22 mouse cellular contexts compared by ENCODE assay signal in the genomic region with DNA sequence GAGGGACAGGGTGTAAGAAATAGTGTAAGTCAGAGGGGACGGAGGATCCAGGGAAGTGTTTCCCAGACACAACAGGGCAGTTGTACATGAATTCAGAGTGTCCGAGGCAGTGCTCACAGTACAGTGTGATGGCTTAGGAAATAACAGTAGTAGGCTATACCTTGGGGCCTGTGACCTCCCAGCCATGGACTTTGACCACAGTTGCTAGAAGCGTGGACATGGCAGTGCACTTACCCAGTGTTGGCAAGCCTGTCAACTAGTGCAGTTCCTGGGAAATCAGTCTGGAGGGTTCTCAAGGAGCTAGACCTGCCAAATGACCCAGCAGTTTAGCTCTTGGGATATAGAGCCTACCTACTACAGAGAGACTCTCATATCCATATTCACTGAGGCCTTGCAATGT. TPM values are rescaled to one million over a fixed set of nuclear protein-coding genes. Genes with fewer than 3 reads are reported as not detected.
DNase-seq lines count a peak whose midpoint lies in the region; ATAC-seq and TF ChIP-seq lines count a peak whose summit lies in the region.
"Had no signal": no experiment of that assay in that cellular context is flagged by ENCODE, and none has a peak within 500 bp of the region (broad histone marks: within the 10 kb centered on the region; RNA-seq: fewer than 3 reads in every experiment).

No protein-coding gene starts in this region.

- no peaks in the 10 kb centered on the region for H3K27me3 ChIP-seq in liver, postnatal 0 days (ENCODE audit: insufficient read depth, low read length)
- H3K27me3 ChIP-seq: embryonic facial prominence, embryonic 12.5 days; embryonic facial prominence, embryonic 15.5 days; hindbrain, embryonic 12.5 days had no signal

- TF ChIP-seq CTCF in liver, postnatal 0 days (IDR thresholded peaks at IDR 0.05; ENCODE audit: low read depth) = no peak

- 66% methylated on average over 3 of the region's 3 CpGs for WGBS in liver, postnatal 0 days (ENCODE audit: insufficient replicate concordance)

- no peaks in the 10 kb centered on the region for H3K9me3 ChIP-seq in liver, postnatal 0 days (ENCODE audit: low read length)
- H3K9me3 ChIP-seq: embryonic facial prominence, embryonic 12.5 days; embryonic facial prominence, embryonic 15.5 days; hindbrain, embryonic 12.5 days had no signal

- 0 out of 2 replicates have a peak, but pooled peaks cover 3% of the 10 kb centered on the region for H3K4me1 ChIP-seq in liver, postnatal 0 days (ENCODE audit: insufficient read depth)
- H3K4me1 ChIP-seq: embryonic facial prominence, embryonic 12.5 days; embryonic facial prominence, embryonic 15.5 days; hindbrain, embryonic 12.5 days had no signal

- H3K4me3 ChIP-seq in liver, postnatal 0 days (ENCODE audit: low read depth, low read length) = no peak overlapping the region
- H3K4me3 ChIP-seq: embryonic facial prominence, embryonic 12.5 days; embryonic facial prominence, embryonic 15.5 days; gastrocnemius, adult 2 months; hindbrain, embryonic 12.5 days had no signal

- H3K36me3 ChIP-seq in liver, postnatal 0 days (replicated peaks; ENCODE audit: insufficient read depth, low read length) = peaks cover 12% of the 10 kb centered on the region; the same call in 1 of the 2 replicates

- no peak for TF ChIP-seq EP300 in liver, postnatal 0 days (IDR thresholded peaks at IDR 0.05; ENCODE audit: low read depth)

- peak; percentile 58; the same call in 1 of the 2 replicates for ATAC-seq in liver, postnatal 0 days
- ATAC-seq: CD4-positive, CD25-positive, alpha-beta regulatory T cell, adult 4 months; forebrain, embryonic 14.5 days; forebrain, postnatal 0 days had no signal

- H3K27ac ChIP-seq in liver, postnatal 0 days (ENCODE audit: low read depth) = no peak overlapping the region
- H3K27ac ChIP-seq: embryonic facial prominence, embryonic 12.5 days; embryonic facial prominence, embryonic 15.5 days; gastrocnemius, adult 2 months; hindbrain, embryonic 12.5 days had no signal

- no peak overlapping the region for H3K4me2 ChIP-seq in liver, postnatal 0 days (ENCODE audit: low read depth, low read length)
- H3K4me2 ChIP-seq: embryonic facial prominence, embryonic 12.5 days; embryonic facial prominence, embryonic 15.5 days; heart, embryonic 11.5 days; hindbrain, embryonic 12.5 days had no signal

- H3K9ac ChIP-seq in liver, postnatal 0 days (replicated peaks) = no peak overlapping the region
- H3K9ac ChIP-seq: embryonic facial prominence, embryonic 12.5 days; embryonic facial prominence, embryonic 15.5 days; forebrain, postnatal 0 days; hindbrain, embryonic 12.5 days had no signal

- peak; percentile 31 for DNase-seq in kidney, adult 18-20 months
- no peak for DNase-seq in kidney, postnatal 14 days
- DNase-seq in kidney, adult 9 months = peak; percentile 54
- no peak for DNase-seq in kidney, postnatal 10 days
- DNase-seq in liver, postnatal 0 days = no peak
- DNase-seq in liver = no peak
- DNase-seq: adrenal gland, adult 2 months; adrenal gland, postnatal 14 days; cerebellum, adult 11 months; cerebellum, adult 2 months; cerebellum, adult 9-11 months; cerebellum, postnatal 25 days; forebrain, postnatal 0 days; gastrocnemius, adult 2 months; gastrocnemius, postnatal 14 days; heart, adult 11 months had no signal

RNA-seq across cellular contexts. Expression of gene Iqck, which starts 39.3 kb away (rescaled TPM):
- polyA plus RNA-seq in liver, postnatal 0 days (2015; fragmentation: Nextera tagmentation; extraction: Ambion mirVana) = 0.27 and 0.39 TPM in 2 replicates

RNA-seq across cellular contexts. Expression of gene Knop1, which starts 39.8 kb away (rescaled TPM):
- 29.9 and 31.5 TPM in 2 replicates for polyA plus RNA-seq in liver, postnatal 0 days (2015; fragmentation: Nextera tagmentation; extraction: Ambion mirVana)

Comparison
In these comparisons a context has a peak if more than half of its experiments do, and no peak if none do; other contexts are left out.
1. DNase-seq: peak in kidney, adult 18-20 months (single experiment) and kidney, adult 9 months (single experiment); none in kidney, postnatal 14 days (single experiment), kidney, postnatal 10 days (single experiment), liver, postnatal 0 days (single experiment) and liver (single experiment).